21 mouse cellular contexts compared by ENCODE assay signal in genomic region chr5:147332711-147333110, GRCm38 (mm10). TPM values are rescaled to one million over a fixed set of nuclear protein-coding genes. Genes with fewer than 3 reads are reported as not detected.
DNase-seq lines count a peak whose midpoint lies in the region; ATAC-seq lines count a peak whose summit lies in the region.
"Had no signal": no experiment of that assay in that cellular context is flagged by ENCODE, and none has a peak within 500 bp of the region (broad histone marks: within the 10 kb centered on the region; RNA-seq: fewer than 3 reads in every experiment).

No protein-coding gene starts in this region.

- H3K4me3 ChIP-seq in kidney, embryonic 14.5 days (ENCODE audit: low read length), result no peak overlapping the region
- no peak overlapping the region for H3K4me3 ChIP-seq in neural tube, embryonic 11.5 days (ENCODE audit: low read depth, low read length)
- H3K4me3 ChIP-seq in embryonic facial prominence, embryonic 11.5 days (ENCODE audit: low read depth, low read length), result no peak overlapping the region
- H3K4me3 ChIP-seq: embryonic facial prominence, embryonic 12.5 days; gastrocnemius, adult 2 months; hindbrain, embryonic 10.5 days; midbrain, embryonic 15.5 days; neural tube, embryonic 13.5 days had no signal

- no peak for DNase-seq in kidney, adult 9 months
- peak; percentile 17 for DNase-seq in neural tube, embryonic 11.5 days (ENCODE audit: low spot score)
- no peak for DNase-seq in neural tube, embryonic 10.5 days (ENCODE audit: extremely low spot score, low spot score)
- DNase-seq in ES-CJ7 (ENCODE audit: low read depth, low spot score), result peak; percentile 59
- DNase-seq in embryonic facial prominence, embryonic 11.5 days (ENCODE audit: low spot score), result no peak
- DNase-seq in lung, postnatal 14 days, result no peak
- DNase-seq: adrenal gland, adult 8-10 months; cerebellum, adult 18-20 months; forebrain, postnatal 0 days; gastrocnemius, adult 2 months; liver; lung, adult 18-20 months; right cerebral cortex, postnatal 25 days had no signal

- H3K4me1 ChIP-seq in kidney, embryonic 14.5 days (ENCODE audit: control insufficient read depth, insufficient read depth, low read length), result no peaks in the 10 kb centered on the region
- no peaks in the 10 kb centered on the region for H3K4me1 ChIP-seq in neural tube, embryonic 11.5 days (ENCODE audit: control insufficient read depth, insufficient read depth, low read length)
- no peaks in the 10 kb centered on the region for H3K4me1 ChIP-seq in embryonic facial prominence, embryonic 11.5 days (ENCODE audit: control insufficient read depth, insufficient read depth, low read length)
- H3K4me1 ChIP-seq: midbrain, embryonic 15.5 days had no signal

- H3K36me3 ChIP-seq in kidney, embryonic 14.5 days (ENCODE audit: control insufficient read depth, insufficient read depth, low read length), result no peaks in the 10 kb centered on the region
- H3K36me3 ChIP-seq in neural tube, embryonic 11.5 days (ENCODE audit: control insufficient read depth, insufficient read depth, low read length), result no peaks in the 10 kb centered on the region
- no peaks in the 10 kb centered on the region for H3K36me3 ChIP-seq in embryonic facial prominence, embryonic 11.5 days (replicated peaks; ENCODE audit: control insufficient read depth, insufficient read depth, low read depth, low read length)
- H3K36me3 ChIP-seq: embryonic facial prominence, embryonic 12.5 days; hindbrain, embryonic 10.5 days; midbrain, embryonic 15.5 days; neural tube, embryonic 13.5 days had no signal

- H3K27me3 ChIP-seq in kidney, embryonic 14.5 days (ENCODE audit: control insufficient read depth, insufficient read depth, low read length), result no peaks in the 10 kb centered on the region
- no peaks in the 10 kb centered on the region for H3K27me3 ChIP-seq in neural tube, embryonic 11.5 days (ENCODE audit: control insufficient read depth, insufficient read depth, low read length)
- H3K27me3 ChIP-seq in embryonic facial prominence, embryonic 11.5 days (ENCODE audit: control insufficient read depth, insufficient read depth, low read length), result no peaks in the 10 kb centered on the region
- H3K27me3 ChIP-seq: embryonic facial prominence, embryonic 12.5 days; neural tube, embryonic 13.5 days had no signal

- WGBS in kidney, embryonic 14.5 days, result 17% methylated on average over 7 of the region's 7 CpGs
- 47% methylated on average over 7 of the region's 7 CpGs for WGBS in neural tube, embryonic 11.5 days
- whole genome bisulfite sequencing in embryonic facial prominence, embryonic 11.5 days, result 47% methylated on average over 7 of the region's 7 CpGs

- H3K4me2 ChIP-seq in kidney, embryonic 14.5 days (replicated peaks; ENCODE audit: low read depth, low read length), result no peak overlapping the region
- no peak overlapping the region for H3K4me2 ChIP-seq in neural tube, embryonic 11.5 days (ENCODE audit: low read depth)
- H3K4me2 ChIP-seq in embryonic facial prominence, embryonic 11.5 days (ENCODE audit: low read depth, low read length), result no peak overlapping the region
- H3K4me2 ChIP-seq: embryonic facial prominence, embryonic 12.5 days; midbrain, embryonic 15.5 days; neural tube, embryonic 13.5 days had no signal

- H3K9me3 ChIP-seq in kidney, embryonic 14.5 days (ENCODE audit: control insufficient read depth, low read length), result no peaks in the 10 kb centered on the region
- no peaks in the 10 kb centered on the region for H3K9me3 ChIP-seq in neural tube, embryonic 11.5 days (ENCODE audit: control insufficient read depth, low read length)
- no peaks in the 10 kb centered on the region for H3K9me3 ChIP-seq in embryonic facial prominence, embryonic 11.5 days (replicated peaks; ENCODE audit: control insufficient read depth, low read length)
- H3K9me3 ChIP-seq: embryonic facial prominence, embryonic 12.5 days; hindbrain, embryonic 10.5 days; midbrain, embryonic 15.5 days had no signal

- no peak overlapping the region for H3K27ac ChIP-seq in kidney, embryonic 14.5 days (ENCODE audit: low read depth, low read length)
- no peak overlapping the region for H3K27ac ChIP-seq in neural tube, embryonic 11.5 days (ENCODE audit: low read depth, low read length)
- H3K27ac ChIP-seq in embryonic facial prominence, embryonic 11.5 days (replicated peaks; ENCODE audit: low read depth, low read length), result no peak overlapping the region
- H3K27ac ChIP-seq: embryonic facial prominence, embryonic 12.5 days; gastrocnemius, adult 2 months; hindbrain, embryonic 10.5 days; midbrain, embryonic 15.5 days; neural tube, embryonic 13.5 days had no signal

- H3K9ac ChIP-seq in kidney, embryonic 14.5 days (ENCODE audit: low read depth, low read length), result no peak overlapping the region
- H3K9ac ChIP-seq in neural tube, embryonic 11.5 days (ENCODE audit: low read length), result no peak overlapping the region
- no peak overlapping the region for H3K9ac ChIP-seq in embryonic facial prominence, embryonic 11.5 days (replicated peaks; ENCODE audit: low read length)
- H3K9ac ChIP-seq: embryonic facial prominence, embryonic 12.5 days; forebrain, postnatal 0 days; midbrain, embryonic 15.5 days; neural tube, embryonic 13.5 days had no signal

- ATAC-seq in kidney, embryonic 14.5 days (ENCODE audit: low FRiP score, low TSS enrichment), result peak; percentile 64
- peak; percentile 45; the same call in 1 of the 2 replicates for ATAC-seq in neural tube, embryonic 11.5 days (ENCODE audit: insufficient read depth, low FRiP score, low TSS enrichment)
- 0 out of 2 replicates have a peak, but pooled peaks have one; percentile 29 for ATAC-seq in embryonic facial prominence, embryonic 11.5 days (replicated peaks; ENCODE audit: insufficient number of reproducible peaks, low FRiP score, low TSS enrichment, low read depth)
- ATAC-seq: CD4-positive, CD25-positive, alpha-beta regulatory T cell, adult 4 months; forebrain, postnatal 0 days; inflammation-experienced regulatory T-cells, adult 6 months; midbrain, embryonic 15.5 days had no signal

RNA-seq across cellular contexts. Expression of gene Urad, which starts 10.5 kb away (rescaled TPM):
- not detected in 2 replicates for polyA plus RNA-seq in kidney, embryonic 14.5 days (2014; fragmentation: Nextera tagmentation; extraction: Ambion mirVana)
- not detected in 2 replicates for polyA plus RNA-seq in neural tube, embryonic 11.5 days (2014; fragmentation: Nextera tagmentation; extraction: Ambion mirVana)
- not detected in 2 replicates for polyA plus RNA-seq in embryonic facial prominence, embryonic 11.5 days (2014; fragmentation: Nextera tagmentation; extraction: Ambion mirVana)
- polyA plus RNA-seq: CD4-positive, CD25-positive, alpha-beta regulatory T cell, adult 4 months; embryonic facial prominence, embryonic 12.5 days; forebrain, postnatal 0 days; heart, embryonic 16.5 days; hindbrain, embryonic 10.5 days; inflammation-experienced regulatory T-cells, adult 6 months; midbrain, embryonic 15.5 days; neural tube, embryonic 13.5 days had no signal

RNA-seq across cellular contexts. Expression of gene Cdx2, which starts 25.6 kb away (rescaled TPM):
- polyA plus RNA-seq in kidney, embryonic 14.5 days (2014; fragmentation: Nextera tagmentation; extraction: Ambion mirVana), result not detected in 2 replicates
- polyA plus RNA-seq in neural tube, embryonic 11.5 days (2014; fragmentation: Nextera tagmentation; extraction: Ambion mirVana), result not detected in 2 replicates
- polyA plus RNA-seq in embryonic facial prominence, embryonic 11.5 days (2014; fragmentation: Nextera tagmentation; extraction: Ambion mirVana), result not detected in 2 replicates
- polyA plus RNA-seq: CD4-positive, CD25-positive, alpha-beta regulatory T cell, adult 4 months; embryonic facial prominence, embryonic 12.5 days; forebrain, postnatal 0 days; hindbrain, embryonic 10.5 days; inflammation-experienced regulatory T-cells, adult 6 months; midbrain, embryonic 15.5 days; neural tube, embryonic 13.5 days had no signal

Comparison
In these comparisons a context has a peak if more than half of its experiments do, and no peak if none do; other contexts are left out.
1. DNase-seq: peak in neural tube, embryonic 11.5 days (single experiment) and ES-CJ7 (single experiment); none in kidney, adult 9 months (single experiment), neural tube, embryonic 10.5 days (single experiment), embryonic facial prominence, embryonic 11.5 days (single experiment) and lung, postnatal 14 days (single experiment).
2. Peak in every context shown above with its lines, with median percentiles within 50 percentile points of each other: ATAC-seq.